Mouse (Mus musculus): ENCODE data around the gene Fbln2.

The Fbln2 gene

DNA sequence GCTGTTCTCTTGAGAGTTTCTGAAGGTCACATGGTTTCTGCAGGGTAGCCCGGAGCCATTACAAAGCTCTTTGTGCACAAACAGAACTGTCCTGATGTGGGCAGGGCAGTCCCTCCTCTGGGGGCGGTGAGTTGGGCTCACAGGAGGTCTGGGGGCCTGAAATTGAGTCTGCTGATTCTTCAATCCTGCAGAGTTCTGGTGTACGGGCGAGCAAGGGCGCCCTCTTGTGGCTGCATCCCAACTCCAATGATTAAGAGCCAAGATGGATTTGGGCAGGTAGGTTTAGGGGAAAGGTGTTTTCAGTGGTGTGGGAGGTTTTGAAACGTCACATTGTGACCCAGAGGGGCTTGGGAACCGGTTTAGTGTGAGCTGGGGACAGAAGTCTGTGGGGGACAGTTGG is 65.3 kb downstream of the Fbln2 start:
- no peak for DNase-seq (ENCODE audit: low read depth, low spot score)

- DNase-seq (ENCODE audit: low read depth, low spot score), result no peak
These were observed 66.0 kb downstream of the Fbln2 start for GRCm38 (mm10) chr6:91278302-91278701.

DNA sequence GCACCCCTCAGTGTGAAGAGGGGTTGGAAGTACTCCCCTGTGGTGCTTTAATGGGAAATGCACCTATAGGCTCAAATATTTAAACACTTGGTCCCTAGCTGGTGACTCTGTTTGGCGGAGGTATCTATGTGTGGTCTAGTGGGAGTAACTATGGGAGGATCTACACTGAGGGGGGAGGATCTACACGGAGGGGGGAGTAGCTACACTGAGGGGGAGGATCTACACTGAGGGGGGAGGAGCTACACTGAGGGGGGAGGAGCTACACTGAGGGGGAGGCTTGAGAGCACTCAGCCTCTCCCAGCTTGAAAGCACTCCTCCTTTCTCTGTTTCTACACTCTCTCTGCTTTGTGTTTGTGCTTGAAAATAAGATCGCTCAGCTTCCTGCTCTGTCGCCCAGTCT is 67.2 kb downstream of the Fbln2 start:
- DNase-seq (ENCODE audit: low read depth, low spot score), result no peak

DNA sequence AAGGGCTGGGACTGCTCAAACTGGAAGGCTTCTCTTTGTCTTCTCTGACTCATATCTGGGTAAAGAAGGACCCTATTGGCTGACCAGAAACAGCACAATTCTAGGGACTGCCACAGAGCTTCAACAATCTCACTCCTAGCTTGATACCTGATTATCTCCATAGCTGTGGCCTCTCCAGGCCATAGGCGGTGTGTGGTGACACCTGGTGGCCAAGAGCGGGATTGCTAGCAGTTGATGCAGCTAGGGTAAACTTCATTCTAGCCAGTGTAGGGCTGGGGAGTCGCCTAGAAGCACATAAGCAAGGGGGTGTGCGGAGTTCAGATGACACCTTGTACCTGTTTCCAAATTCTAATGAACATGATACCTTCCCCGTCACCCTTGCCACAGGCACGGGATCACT is 69.0 kb downstream of the Fbln2 start:
- no peak for DNase-seq (ENCODE audit: low read depth, low spot score)

- DNase-seq (ENCODE audit: low read depth, low spot score), result no peak
These were observed 69.5 kb downstream of the Fbln2 start for GRCm38 (mm10) chr6:91281747-91282146.

DNA sequence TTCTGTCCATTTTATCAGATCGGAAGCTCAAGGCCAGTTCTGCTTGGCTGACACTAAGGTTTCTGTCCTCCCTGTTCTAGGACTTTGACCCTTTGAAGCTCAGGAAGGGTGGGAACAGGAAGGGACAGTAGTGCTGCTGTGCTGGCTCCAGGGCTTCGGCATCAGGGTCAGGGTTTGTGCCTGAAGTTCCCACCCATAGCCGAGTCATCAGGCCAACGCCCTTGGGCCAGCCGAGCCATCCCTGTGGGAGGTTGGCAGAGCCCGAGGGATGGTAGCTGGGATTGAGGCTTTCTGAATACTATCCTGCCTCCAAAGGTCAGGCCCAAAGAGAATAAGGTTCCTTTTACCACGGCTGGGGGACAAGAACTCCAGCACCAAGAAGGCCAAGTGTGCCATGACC is 70.8 kb downstream of the Fbln2 start:
- no peak for DNase-seq (ENCODE audit: low read depth, low spot score)

DNA sequence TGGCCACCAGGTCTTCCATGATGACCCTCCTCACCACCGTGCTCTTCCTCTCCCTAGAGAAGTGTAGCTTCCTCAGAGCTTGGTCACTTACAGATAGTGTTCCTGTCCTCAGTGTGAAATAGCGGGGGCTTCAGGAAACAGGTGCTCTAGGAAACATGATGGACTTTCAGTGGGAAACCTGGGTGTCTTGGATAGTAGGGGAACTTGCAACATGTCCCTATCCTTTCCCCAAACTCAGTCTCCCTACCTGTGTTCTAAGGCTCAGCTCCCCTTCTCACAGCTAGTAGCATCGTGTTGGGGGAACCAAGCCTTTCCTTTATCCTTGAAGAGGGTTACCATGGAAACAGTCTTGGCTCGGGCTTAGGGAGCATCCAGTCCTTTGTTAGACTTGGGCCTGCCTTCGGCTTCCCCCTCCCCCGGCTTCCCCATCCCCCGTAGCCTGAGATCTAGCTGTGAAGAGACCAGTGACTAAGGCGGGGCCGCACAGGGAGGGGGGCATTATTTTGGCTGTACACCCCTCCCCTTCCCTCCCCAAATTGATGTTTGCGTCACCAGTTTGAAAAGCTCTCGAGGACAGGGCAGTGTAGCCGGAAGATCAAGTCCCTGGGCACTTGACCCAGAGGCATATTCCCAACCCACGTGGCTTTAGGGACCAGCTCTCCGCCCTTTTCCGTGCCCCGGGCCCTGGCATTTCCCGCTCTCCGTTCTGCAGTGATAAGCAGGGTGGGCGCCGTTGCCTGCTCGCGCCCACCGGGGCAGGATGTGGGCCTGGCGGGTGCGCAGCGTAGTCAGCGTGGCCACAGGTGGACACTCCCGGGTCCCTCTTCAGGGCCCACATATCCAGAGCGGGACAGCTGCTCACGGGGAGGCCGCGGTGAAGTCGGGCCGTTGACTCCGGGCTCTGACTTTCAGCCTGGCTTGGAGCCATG is 72.5 kb downstream of the Fbln2 start:
- DNase-seq (ENCODE audit: low read depth, low spot score), result peak; percentile 69

- DNase-seq (ENCODE audit: low read depth, low spot score), result no peak
These were observed 73.2 kb downstream of the Fbln2 start for GRCm38 (mm10) chr6:91285450-91285790.

GRCm38 (mm10) chr6:91285814-91286545 is 73.7 kb downstream of the Fbln2 start:
- DNase-seq (ENCODE audit: low read depth, low spot score), result no peak

GRCm38 (mm10) chr6:91286624-91287023 is 74.4 kb downstream of the Fbln2 start:
- DNase-seq (ENCODE audit: low read depth, low spot score), result peak; percentile 63

DNA sequence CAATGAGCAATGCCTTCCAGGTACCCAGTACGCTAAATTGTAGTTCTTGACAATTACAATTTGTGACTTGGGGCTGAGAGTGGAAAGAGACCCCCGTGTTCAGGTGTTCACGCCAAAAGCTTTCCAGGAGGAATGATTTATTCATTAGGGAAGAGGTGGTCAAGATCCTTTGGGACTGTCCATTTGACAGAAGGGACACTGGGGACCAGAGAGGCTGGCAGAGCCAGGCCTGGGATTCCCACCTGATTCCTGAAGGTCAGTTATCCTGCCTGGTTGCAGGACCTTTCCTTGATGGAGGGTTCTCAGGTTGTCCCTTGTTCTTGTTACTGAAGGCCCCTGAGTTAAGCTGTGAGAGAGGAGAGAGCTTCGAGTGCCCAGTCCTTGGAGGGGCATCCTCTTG is 74.9 kb downstream of the Fbln2 start:
- DNase-seq (ENCODE audit: low read depth, low spot score), result no peak

- DNase-seq (ENCODE audit: low read depth, low spot score), result no peak
These were observed 75.4 kb downstream of the Fbln2 start for GRCm38 (mm10) chr6:91287636-91288035.

- DNase-seq (ENCODE audit: low read depth, low spot score), result no peak
These were observed 76.1 kb downstream of the Fbln2 start for GRCm38 (mm10) chr6:91288251-91288785.

DNA sequence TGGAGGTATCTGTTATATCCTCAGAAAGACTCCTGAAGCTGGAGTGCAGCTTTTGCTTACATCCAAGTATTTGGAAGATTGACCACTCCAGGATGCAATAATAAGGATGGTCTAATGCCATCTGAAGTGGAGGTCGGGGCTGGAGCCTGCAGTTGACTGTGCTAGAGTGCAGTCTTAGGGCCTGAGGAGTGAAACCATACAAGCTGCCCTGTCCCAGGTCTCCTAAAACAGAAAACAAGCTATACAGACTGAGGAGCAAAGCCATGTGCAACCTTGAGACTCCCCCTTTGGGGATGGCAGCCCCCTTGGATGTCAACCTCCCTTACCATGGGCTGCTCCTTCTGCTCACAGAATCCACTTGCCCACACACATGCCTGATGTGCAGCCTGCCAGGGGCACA is 76.7 kb downstream of the Fbln2 start:
- DNase-seq (ENCODE audit: low read depth, low spot score), result no peak

- no peak for DNase-seq (ENCODE audit: low read depth, low spot score)
These were observed 78.7 kb downstream of the Fbln2 start for GRCm38 (mm10) chr6:91290937-91291336.

DNA sequence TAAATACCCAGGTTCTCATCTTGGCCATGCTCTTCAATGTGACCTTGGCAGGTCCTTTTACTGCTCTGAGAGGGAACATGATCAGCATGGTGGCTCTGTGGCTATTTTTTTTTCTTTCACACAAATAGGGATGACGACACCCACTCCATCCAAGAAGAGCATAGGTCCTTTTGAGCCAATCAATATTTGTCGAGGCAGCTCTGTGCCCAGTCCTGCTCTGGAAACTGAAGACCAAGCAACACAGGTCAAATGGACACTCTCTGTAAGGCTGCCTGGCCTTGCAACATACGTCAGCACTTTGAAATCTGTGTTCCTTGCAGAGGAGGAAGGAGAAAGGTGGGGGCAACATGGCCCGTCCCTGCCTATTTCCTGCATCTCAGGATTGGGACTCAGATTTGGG is 83.2 kb downstream of the Fbln2 start:
- DNase-seq (ENCODE audit: low read depth, low spot score), result no peak

- DNase-seq (ENCODE audit: low read depth, low spot score), result no peak
These were observed 86.6 kb downstream of the Fbln2 start for GRCm38 (mm10) chr6:91298828-91299227.

- DNase-seq (ENCODE audit: low read depth, low spot score), result no peak
These were observed 87.8 kb downstream of the Fbln2 start for GRCm38 (mm10) chr6:91300079-91300478.

DNA sequence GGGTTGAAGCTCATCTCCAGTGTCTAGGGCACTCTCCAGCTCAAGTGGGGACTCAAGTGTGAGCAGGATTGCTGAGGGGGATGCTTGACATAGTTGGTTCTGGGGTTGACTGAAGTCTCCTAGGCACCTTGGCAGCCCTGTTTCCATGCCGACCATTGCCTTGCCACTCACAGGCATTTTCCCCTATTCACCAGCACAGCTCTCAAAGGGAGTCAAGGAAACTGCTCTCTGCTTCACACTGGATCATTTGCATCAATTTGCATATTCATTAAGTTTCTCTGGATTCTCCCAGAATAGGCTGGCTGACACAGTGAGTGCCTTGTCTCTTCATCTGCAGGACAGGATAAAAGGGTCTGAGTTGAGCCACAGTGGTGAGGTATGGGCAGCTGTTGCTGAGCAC is 89.6 kb downstream of the Fbln2 start:
- peak; percentile 66 for DNase-seq (ENCODE audit: low read depth, low spot score)

DNA sequence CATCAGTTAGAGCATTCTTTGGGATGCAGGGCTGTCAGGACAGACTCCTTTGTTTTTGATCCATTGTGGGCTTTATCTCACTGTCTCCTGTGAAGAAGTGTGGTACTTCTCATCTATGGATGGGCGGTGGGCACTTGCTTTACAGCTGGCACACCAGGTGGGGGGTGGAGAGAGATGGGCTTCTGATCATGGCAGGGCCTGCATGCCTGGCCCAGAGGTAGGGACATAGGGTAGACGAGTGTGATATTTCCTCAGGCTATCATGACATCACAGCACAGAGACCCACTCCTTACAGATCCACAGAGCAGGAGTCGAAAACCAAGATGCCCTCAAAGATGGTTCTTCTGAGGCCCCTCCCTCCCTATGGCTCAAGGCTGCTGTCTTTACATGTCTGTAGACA is 90.1 kb downstream of the Fbln2 start:
- DNase-seq (ENCODE audit: low read depth, low spot score), result no peak

DNA sequence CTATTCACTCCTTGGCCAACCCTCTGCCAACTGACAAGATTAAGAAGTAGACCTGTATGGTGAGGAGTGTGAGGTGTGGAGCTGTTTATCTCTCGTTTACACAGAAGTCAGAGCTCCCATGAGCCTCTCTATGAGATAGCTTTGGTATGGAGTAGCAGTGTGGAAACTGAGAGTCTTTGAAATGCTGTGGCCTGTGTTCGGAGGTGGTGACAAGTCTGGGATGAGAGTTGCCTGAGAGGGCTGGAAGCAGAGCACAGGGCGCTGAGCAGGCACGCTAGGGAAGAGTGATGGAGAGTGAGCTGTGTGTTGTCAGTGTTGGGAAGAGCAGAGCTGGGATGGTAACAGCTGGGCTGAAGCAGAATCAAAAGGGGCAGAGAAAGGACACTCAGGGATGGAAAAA is 91.9 kb downstream of the Fbln2 start:
- no peak for DNase-seq (ENCODE audit: low read depth, low spot score)

GRCm38 (mm10) chr6:91307972-91308371 is 95.7 kb downstream of the Fbln2 start:
- no peak for DNase-seq (ENCODE audit: low read depth, low spot score)

GRCm38 (mm10) chr6:91311204-91311603 is 98.9 kb downstream of the Fbln2 start:
- no peak for DNase-seq (ENCODE audit: low read depth, low spot score)
